Mouse (Mus musculus): ENCODE data around the gene Calhm3. TPM values are rescaled to one million over a fixed set of nuclear protein-coding genes. Genes with fewer than 3 reads are reported as not detected.

The Calhm3 gene
- polyA plus RNA-seq (2017; shearing (Covaris generic)): not detected

GRCm38 (mm10) chr19:47157664-47158063 lies at the start of gene Calhm3:
Gene Calhm3, minus strand, starts transcription at chr19:47157764.

GRCm38 (mm10) chr19:47178431-47179271 lies 21.1 kb upstream of the Calhm3 start, which contains the start of gene Neurl1a:
Gene Neurl1a, plus strand, starts transcription at chr19:47178820.

GRCm38 (mm10) chr19:47144154-47144553 lies 13.4 kb downstream of the Calhm3 start, which contains the start of gene Calhm1:
Gene Calhm1, minus strand, starts transcription at chr19:47144254.

GRCm38 (mm10) chr19:47137771-47138421 lies 19.7 kb downstream of the Calhm3 start, which contains the start of gene Calhm2:
Gene Calhm2, minus strand, starts transcription at chr19:47138294.

Other genes starting within 250 kb of the Calhm3 start
- not detected for gene Ina, start 143.1 kb downstream of the Calhm3 start, polyA plus RNA-seq (2017; shearing (Covaris generic))
- gene Nt5c2, start 142.6 kb downstream of the Calhm3 start, polyA plus RNA-seq (2017; shearing (Covaris generic)): 68.4 TPM
- 5.4 TPM for gene Pcgf6, start 106.9 kb downstream of the Calhm3 start, polyA plus RNA-seq (2017; shearing (Covaris generic))
- gene Taf5, start 90.0 kb downstream of the Calhm3 start, polyA plus RNA-seq (2017; shearing (Covaris generic)): 1.2 TPM
- gene Usmg5, start 67.1 kb downstream of the Calhm3 start, polyA plus RNA-seq (2017; shearing (Covaris generic)): 388 TPM
- 25.1 TPM for gene Pdcd11, start 67.0 kb downstream of the Calhm3 start, polyA plus RNA-seq (2017; shearing (Covaris generic))
- 25.8 TPM for gene Calhm2, start 19.5 kb downstream of the Calhm3 start, polyA plus RNA-seq (2017; shearing (Covaris generic))
- gene Calhm1, start 13.5 kb downstream of the Calhm3 start, polyA plus RNA-seq (2017; shearing (Covaris generic)): not detected
- not detected for gene Neurl1a, start 21.1 kb upstream of the Calhm3 start, polyA plus RNA-seq (2017; shearing (Covaris generic))

Measured in CD4-positive, CD25-positive, alpha-beta regulatory T cell, adult 9 weeks (primary cell).